Mouse (Mus musculus) liver, postnatal 0 days (tissue): ENCODE measurements around the gene Dnajb12. TPM values are rescaled to one million over a fixed set of nuclear protein-coding genes. Genes with fewer than 3 reads are reported as not detected.

ENCODE experiments used
- ATAC-seq: fragments of 200-750 bp; cut with Nextera tagmentation; 2 replicates; pipeline ENCODE4 v1.8.0; 2017; ENCODE audit warnings: mild to moderate bottlenecking, moderate library complexity
- DNase-seq: peaks from one replicate; pipeline ENCODE4 v3.0.0-alpha.2; 2016
- H3K27ac ChIP-seq: fragments of 300-500 bp; sonication (generic); 2 replicates; pipeline ENCODE4 v1.5.1; 2014; ENCODE audit warnings: antibody characterized with exemption, moderate library complexity, mild to moderate bottlenecking, low read depth
- H3K27me3 ChIP-seq: fragments of 300-500 bp; sonication (generic); 2 replicates; pipeline ENCODE4 v1.6.1; 2014; ENCODE audit warnings: low read length, control low read depth, mixed read lengths; ENCODE audit not compliant: insufficient read depth
- H3K36me3 ChIP-seq: fragments of 300-500 bp; sonication (generic); replicated peaks from 2 replicates; pipeline ENCODE4 v1.6.1; 2014; ENCODE audit warnings: mild to moderate bottlenecking, control low read depth, low read length, moderate library complexity, mixed read lengths; ENCODE audit not compliant: insufficient read depth
- H3K4me1 ChIP-seq: fragments of 300-500 bp; sonication (generic); 2 replicates; pipeline ENCODE4 v1.6.1; 2014; ENCODE audit warnings: antibody characterized with exemption, mild to moderate bottlenecking, control low read depth; ENCODE audit not compliant: insufficient read depth
- H3K4me2 ChIP-seq: fragments of 300-500 bp; sonication (generic); 2 replicates; pipeline ENCODE4 v1.6.1; 2014; ENCODE audit warnings: low read depth, mild to moderate bottlenecking, low read length, moderate library complexity, mixed read lengths
- H3K4me3 ChIP-seq: fragments of 300-500 bp; sonication (generic); 2 replicates; pipeline ENCODE4 v1.5.1; 2014; ENCODE audit warnings: low read depth, low read length
- H3K9ac ChIP-seq: fragments of 300-500 bp; sonication (generic); replicated peaks from 2 replicates; pipeline ENCODE4 v1.6.1; 2014; ENCODE audit warnings: mild to moderate bottlenecking, moderate library complexity
- H3K9me3 ChIP-seq: fragments of 300-500 bp; sonication (generic); 2 replicates; pipeline ENCODE4 v1.6.1; 2016; ENCODE audit warnings: mild to moderate bottlenecking, control low read depth, low read length, mixed read lengths
- CTCF ChIP-seq: sonication (generic); IDR thresholded peaks from 2 replicates; pipeline ENCODE4 v1.5.1; 2016; ENCODE audit warnings: antibody characterized with exemption, low read depth
- EP300 ChIP-seq: IDR thresholded peaks from 2 replicates; pipeline ENCODE4 v1.6.1; 2016; ENCODE audit warnings: antibody characterized with exemption, low read depth, mild to moderate bottlenecking
- WGBS: fragments of 180-500 bp; shearing (Covaris S2); extraction: QIAGEN DNeasy Blood & Tissue Kit; methylation state at CpG from one replicate; pipeline ENCODE4 v1.1.7; 2014; ENCODE audit not compliant: insufficient replicate concordance; 5-methylcytosine and 5-hydroxymethylcytosine counted together
- polyA plus RNA-seq: library from polyadenylated mRNA; unstranded; fragments of >200 nt; fragmentation: Nextera tagmentation; extraction: Ambion mirVana; gene quantifications from 2 replicates; pipeline ENCODE4 v1.2.1, GENCODE M21; 2015

Dnajb12 gene
- polyA plus RNA-seq, 1 experiment from 2014 or later, result 17.0 TPM

GRCm38 (mm10) chr10:59843125-59843524, 36.2 kb upstream of the Dnajb12 start:
- Histone ChIP-seq H3K27me3 (no peaks in the 10 kb centered on the region), H3K9ac (no peak overlapping the region), H3K4me1 (no peaks in the 10 kb centered on the region), H3K9me3 (no peaks in the 10 kb centered on the region), H3K4me2 (no peak overlapping the region), H3K27ac (no peak overlapping the region), H3K36me3 (peaks cover 12% of the 10 kb centered on the region), H3K4me3 (no peak overlapping the region)
- TF ChIP-seq CTCF, result no peak
- no peak for TF ChIP-seq EP300
- ATAC-seq (no peak), DNase-seq (no peak)
- 57% methylated on average over 5 of the region's 5 CpGs for WGBS

- no peak for TF ChIP-seq CTCF
- TF ChIP-seq EP300, result no peak
- H3K4me2 ChIP-seq, result no peak overlapping the region
- no peak overlapping the region for H3K9ac ChIP-seq
- H3K4me3 ChIP-seq, result no peak overlapping the region
- ATAC-seq (no peak), DNase-seq (no peak)
- WGBS, result 74% methylated on average over 9 of the region's 9 CpGs
- H3K4me1 ChIP-seq, result no peaks in the 10 kb centered on the region
- no peak overlapping the region for H3K27ac ChIP-seq
- no peaks in the 10 kb centered on the region for H3K9me3 ChIP-seq
- H3K36me3 ChIP-seq, result peaks cover 12% of the 10 kb centered on the region
- no peaks in the 10 kb centered on the region for H3K27me3 ChIP-seq
Measured at GRCm38 (mm10) chr10:59844686-59845085, 34.7 kb upstream of the Dnajb12 start.

DNA sequence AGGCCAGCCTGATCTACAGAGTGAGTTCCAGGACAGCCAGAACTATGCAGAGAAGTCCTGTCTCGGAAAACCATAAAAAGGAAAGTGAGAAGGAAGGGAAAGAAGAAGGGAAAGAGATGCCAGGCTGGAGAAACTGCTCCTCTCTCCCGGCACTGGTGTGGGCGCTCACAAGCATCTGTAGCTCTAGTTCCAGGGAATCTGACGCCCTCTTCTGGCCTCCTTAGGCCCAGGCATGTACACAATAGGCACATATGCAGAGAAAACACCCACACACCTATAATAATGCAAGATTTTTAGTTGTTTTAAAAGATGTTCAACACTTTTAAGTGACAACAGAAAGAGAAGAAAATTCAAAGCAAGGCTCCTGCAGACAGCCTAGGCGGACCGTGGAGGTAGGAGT, 32.9 kb upstream of the Dnajb12 start:
- Histone ChIP-seq H3K4me1 (no peaks in the 10 kb centered on the region), H3K4me3 (no peak overlapping the region), H3K4me2 (no peak overlapping the region), H3K36me3 (peaks cover 8% of the 10 kb centered on the region), H3K27me3 (no peaks in the 10 kb centered on the region), H3K27ac (no peak overlapping the region), H3K9me3 (no peaks in the 10 kb centered on the region), H3K9ac (no peak overlapping the region)
- 78% methylated on average over 6 of the region's 6 CpGs for WGBS
- TF ChIP-seq CTCF (peak; percentile 46), EP300 (no peak)
- no peak for DNase-seq
- ATAC-seq, result no peak

DNA sequence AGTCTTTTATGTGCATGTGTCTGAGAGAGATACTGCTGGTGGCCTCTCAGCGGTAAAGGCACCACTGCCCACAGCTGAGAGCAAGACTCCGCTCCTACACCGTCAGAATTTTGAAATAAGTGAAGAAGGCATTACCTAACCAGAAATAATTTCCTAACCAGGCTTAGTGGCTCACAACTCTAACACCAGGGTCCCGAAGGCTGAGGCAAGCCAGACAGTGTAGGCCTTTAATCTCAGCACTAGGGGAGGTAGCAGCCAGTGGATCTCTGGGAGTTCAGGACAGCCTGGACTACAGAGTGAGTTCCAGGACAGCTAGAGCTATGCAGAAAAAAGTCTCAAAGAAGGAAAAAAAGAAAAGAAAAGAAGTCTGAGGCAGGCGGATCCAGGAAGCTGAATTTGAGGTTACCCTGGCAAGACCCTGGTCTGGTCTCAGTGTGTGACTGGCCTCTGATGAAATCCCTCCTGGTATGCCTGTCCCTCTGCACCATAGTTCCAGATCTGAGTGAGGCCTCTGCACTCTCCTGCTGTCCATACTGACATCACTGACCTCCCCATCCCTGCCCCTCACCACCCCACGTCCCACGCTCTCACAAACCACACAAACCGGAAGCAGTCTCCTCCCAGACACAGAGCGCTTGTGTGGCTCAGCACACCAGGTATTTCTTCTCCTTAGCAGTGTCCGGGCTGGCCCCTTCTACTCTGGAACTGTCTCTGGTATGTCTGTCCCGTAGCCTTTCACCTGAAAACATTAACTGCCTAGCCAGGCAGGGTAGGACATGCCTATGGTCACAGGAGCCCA, 31.1 kb upstream of the Dnajb12 start:
- Histone ChIP-seq H3K4me3 (no peak overlapping the region), H3K36me3 (no peaks in the 10 kb centered on the region), H3K4me1 (no peaks in the 10 kb centered on the region), H3K27ac (no peak overlapping the region), H3K9me3 (no peaks in the 10 kb centered on the region), H3K4me2 (no peak overlapping the region), H3K9ac (no peak overlapping the region), H3K27me3 (no peaks in the 10 kb centered on the region)
- no peak for TF ChIP-seq CTCF
- no peak for TF ChIP-seq EP300
- 67% methylated on average over 11 of the region's 11 CpGs for WGBS
- ATAC-seq (no peak), DNase-seq (no peak)

- TF ChIP-seq CTCF (no peak), EP300 (no peak)
- H3K4me1 ChIP-seq, result no peaks in the 10 kb centered on the region
Measured at GRCm38 (mm10) chr10:59848953-59849352, 30.4 kb upstream of the Dnajb12 start.

GRCm38 (mm10) chr10:59849371-59849770, 30.0 kb upstream of the Dnajb12 start:
- DNase-seq, result no peak
- Histone ChIP-seq H3K4me3 (no peak overlapping the region), H3K4me2 (no peak overlapping the region), H3K9me3 (no peaks in the 10 kb centered on the region), H3K36me3 (no peaks in the 10 kb centered on the region), H3K9ac (no peak overlapping the region), H3K27ac (no peak overlapping the region), H3K27me3 (no peaks in the 10 kb centered on the region), H3K4me1 (no peaks in the 10 kb centered on the region)
- TF ChIP-seq EP300, result no peak
- TF ChIP-seq CTCF, result no peak
- WGBS, result 82% methylated on average over 7 of the region's 7 CpGs
- peak; percentile 49; the same call in 1 of the 2 replicates for ATAC-seq

More at GRCm38 (mm10) chr10:59848953-59849352, 30.4 kb upstream of the Dnajb12 start:
- H3K9me3 ChIP-seq, result no peaks in the 10 kb centered on the region
- ATAC-seq (no peak), DNase-seq (no peak)
- WGBS, result 78% methylated on average over 9 of the region's 9 CpGs
- no peak overlapping the region for H3K9ac ChIP-seq
- H3K27ac ChIP-seq, result no peak overlapping the region
- H3K4me2 ChIP-seq, result no peak overlapping the region
- no peaks in the 10 kb centered on the region for H3K27me3 ChIP-seq
- no peak overlapping the region for H3K4me3 ChIP-seq
- no peaks in the 10 kb centered on the region for H3K36me3 ChIP-seq
